Comparison of ENCODE assay signal across 9 mouse cellular contexts in genomic region chr10:61928725-61929651, GRCm38 (mm10). TPM values are rescaled to one million over a fixed set of nuclear protein-coding genes. Genes with fewer than 3 reads are reported as not detected.
A peak's percentile ranks its signal among the peaks of the same experiment; 100 is the strongest.
DNase-seq lines count a peak whose midpoint lies in the region; ATAC-seq and TF ChIP-seq lines count a peak whose summit lies in the region.
"Had no signal": no experiment of that assay in that cellular context is flagged by ENCODE, and none has a peak within 500 bp of the region (broad histone marks: within the 10 kb centered on the region; RNA-seq: fewer than 3 reads in every experiment).

No protein-coding gene starts in this region.

- no peak for ATAC-seq in embryonic facial prominence, embryonic 13.5 days (ENCODE audit: insufficient number of reproducible peaks, insufficient read depth, low FRiP score, low TSS enrichment, low read depth)
- ATAC-seq in liver, postnatal 0 days = peak; percentile 84
- ATAC-seq in stomach, embryonic 16.5 days (ENCODE audit: insufficient read depth, low FRiP score) = peak; percentile 69; the same call in 1 of the 2 replicates

- no peak for TF ChIP-seq CTCF in liver, postnatal 0 days (IDR thresholded peaks at IDR 0.05; ENCODE audit: low read depth)

- no peaks in the 10 kb centered on the region for H3K36me3 ChIP-seq in embryonic facial prominence, embryonic 13.5 days
- H3K36me3 ChIP-seq in liver, postnatal 0 days (replicated peaks; ENCODE audit: insufficient read depth, low read length) = no peaks in the 10 kb centered on the region
- no peaks in the 10 kb centered on the region for H3K36me3 ChIP-seq in stomach, embryonic 16.5 days (ENCODE audit: control insufficient read depth, insufficient read depth, low read length)

- H3K27ac ChIP-seq in embryonic facial prominence, embryonic 13.5 days = 0 out of 2 replicates have a peak overlapping the region, but pooled peaks have one; percentile 12
- no peak overlapping the region for H3K27ac ChIP-seq in liver, postnatal 0 days (ENCODE audit: low read depth)
- peak overlapping the region; percentile 64 for H3K27ac ChIP-seq in stomach, embryonic 16.5 days (ENCODE audit: low read length)

- peak; percentile 63 for DNase-seq in adrenal gland, adult 8-10 months
- peak; percentile 43 for DNase-seq in kidney, adult 11 months
- DNase-seq in liver, postnatal 0 days = peak; percentile 53
- DNase-seq in gastrocnemius, postnatal 36 days = no peak
- DNase-seq in spleen, postnatal 10 days (ENCODE audit: low spot score in 2 of 2) = no peak
- no peak for DNase-seq in gastrocnemius, adult 18-20 months (ENCODE audit: low spot score)

- WGBS in embryonic facial prominence, embryonic 13.5 days = 12% methylated on average over 24 of the region's 24 CpGs
- 5% methylated on average over 24 of the region's 24 CpGs for WGBS in liver, postnatal 0 days (ENCODE audit: insufficient replicate concordance)
- 10% methylated on average over 24 of the region's 24 CpGs for WGBS in stomach, embryonic 16.5 days

- no peaks in the 10 kb centered on the region for H3K27me3 ChIP-seq in embryonic facial prominence, embryonic 13.5 days
- no peaks in the 10 kb centered on the region for H3K27me3 ChIP-seq in liver, postnatal 0 days (ENCODE audit: insufficient read depth, low read length)
- H3K27me3 ChIP-seq in stomach, embryonic 16.5 days (ENCODE audit: control insufficient read depth, insufficient read depth, low read length) = no peaks in the 10 kb centered on the region

- peaks cover 26% of the 10 kb centered on the region for H3K4me1 ChIP-seq in embryonic facial prominence, embryonic 13.5 days
- H3K4me1 ChIP-seq in liver, postnatal 0 days (ENCODE audit: insufficient read depth) = peaks cover 4% of the 10 kb centered on the region; the same call in 1 of the 2 replicates
- H3K4me1 ChIP-seq in stomach, embryonic 16.5 days (ENCODE audit: control insufficient read depth, insufficient read depth, low read length) = peaks cover 17% of the 10 kb centered on the region

- intact Hi-C loops in gastrocnemius, postnatal 36 days (cut with DNase I) = no loop called here

- H3K4me2 ChIP-seq in embryonic facial prominence, embryonic 13.5 days = peak overlapping the region; percentile 26
- H3K4me2 ChIP-seq in liver, postnatal 0 days (ENCODE audit: low read depth, low read length) = 0 out of 2 replicates have a peak overlapping the region, but pooled peaks have one; percentile 18
- peak overlapping the region; percentile 19; the same call in 1 of the 2 replicates for H3K4me2 ChIP-seq in stomach, embryonic 16.5 days (ENCODE audit: low read depth, low read length)

- peak overlapping the region; percentile 23; the same call in 1 of the 2 replicates for H3K9ac ChIP-seq in embryonic facial prominence, embryonic 13.5 days
- no peak overlapping the region for H3K9ac ChIP-seq in liver, postnatal 0 days (replicated peaks)
- H3K9ac ChIP-seq in stomach, embryonic 16.5 days (ENCODE audit: low read length) = peak overlapping the region; percentile 31; the same call in 1 of the 2 replicates

- TF ChIP-seq EP300 in liver, postnatal 0 days (IDR thresholded peaks at IDR 0.05; ENCODE audit: low read depth) = peak; percentile 10; the same call in 1 of the 2 replicates

- no peaks in the 10 kb centered on the region for H3K9me3 ChIP-seq in embryonic facial prominence, embryonic 13.5 days
- H3K9me3 ChIP-seq in liver, postnatal 0 days (ENCODE audit: low read length) = no peaks in the 10 kb centered on the region
- H3K9me3 ChIP-seq in stomach, embryonic 16.5 days (replicated peaks; ENCODE audit: control insufficient read depth, low read length) = no peaks in the 10 kb centered on the region

- no peak overlapping the region for H3K4me3 ChIP-seq in embryonic facial prominence, embryonic 13.5 days
- H3K4me3 ChIP-seq in liver, postnatal 0 days (ENCODE audit: low read depth, low read length) = no peak overlapping the region
- no peak overlapping the region; the same call in 1 of the 2 replicates for H3K4me3 ChIP-seq in stomach, embryonic 16.5 days (replicated peaks; ENCODE audit: low read length)

RNA-seq across cellular contexts. Expression of gene Col13a1, which starts 49.9 kb away (rescaled TPM):
- 10 to 100 TPM in 2 of 4 experiments, 1 to 10 TPM in 2; 7.9 to 12.3 (median 10.3) TPM for total RNA-seq in adrenal gland, adult 8-10 months (2022)
- polyA plus RNA-seq in embryonic facial prominence, embryonic 13.5 days (2015; fragmentation: Nextera tagmentation; extraction: Ambion mirVana) = 6.4 and 11.4 TPM in 2 replicates
- 1.5 and 1.6 TPM in 2 replicates for polyA plus RNA-seq in liver, postnatal 0 days (2015; fragmentation: Nextera tagmentation; extraction: Ambion mirVana)
- 2.2 and 4.0 TPM in 2 replicates for polyA plus RNA-seq in stomach, embryonic 16.5 days (2015; fragmentation: Nextera tagmentation; extraction: Ambion mirVana)
- total RNA-seq in gastrocnemius, postnatal 36 days (2021) = 1 to 10 TPM; 1.0 to 1.3 TPM
- total RNA-seq in gastrocnemius, adult 18-20 months (2021) = 1 to 10 TPM in 1 of 2 experiments, under 1 TPM in 1; 0.78 to 1.0 TPM
- total RNA-seq: neutrophil, adult 5-6 weeks had no signal

Comparison
In these comparisons a context has a peak if more than half of its experiments do, and no peak if none do; other contexts are left out.
1. DNase-seq: peak in adrenal gland, adult 8-10 months (single experiment), kidney, adult 11 months (single experiment) and liver, postnatal 0 days (single experiment); none in gastrocnemius, postnatal 36 days (0 of 2), spleen, postnatal 10 days (0 of 2) and gastrocnemius, adult 18-20 months (single experiment).
2. Peak in every context shown above with its lines, with median percentiles within 50 percentile points of each other: H3K4me2 ChIP-seq.